Mouse (Mus musculus): Measurements from ENCODE around the gene Prkab1.

- no peak for TF ChIP-seq CTCF (IDR thresholded peaks at IDR 0.05; ENCODE audit: insufficient read depth, low read depth, low read length)
- no peak for TF ChIP-seq POLR2A (IDR thresholded peaks at IDR 0.05; ENCODE audit: insufficient read depth, low read depth, low read length)
Observed at GRCm38 (mm10) chr5:116069618-116070017, 45.3 kb upstream of the Prkab1 start.
